Comparison of ENCODE assay signal across 27 mouse cellular contexts in genomic region chr5:30444327-30444895, GRCm38 (mm10). TPM values are rescaled to one million over a fixed set of nuclear protein-coding genes. Genes with fewer than 3 reads are reported as not detected.
DNase-seq lines count a peak whose midpoint lies in the region; ATAC-seq lines count a peak whose summit lies in the region.
"Had no signal": no experiment of that assay in that cellular context is flagged by ENCODE, and none has a peak within 500 bp of the region (broad histone marks: within the 10 kb centered on the region; RNA-seq: fewer than 3 reads in every experiment).

No protein-coding gene starts in this region.

- no peaks in the 10 kb centered on the region for H3K9me3 ChIP-seq in hindbrain, embryonic 13.5 days
- H3K9me3 ChIP-seq in hindbrain, embryonic 11.5 days (ENCODE audit: control insufficient read depth, low read length) = no peaks in the 10 kb centered on the region
- H3K9me3 ChIP-seq in midbrain, embryonic 13.5 days = no peaks in the 10 kb centered on the region
- H3K9me3 ChIP-seq in midbrain, embryonic 10.5 days (replicated peaks) = no peaks in the 10 kb centered on the region
- H3K9me3 ChIP-seq in hindbrain, embryonic 16.5 days (ENCODE audit: control insufficient read depth, low read length) = no peaks in the 10 kb centered on the region; the same call in 1 of the 2 replicates
- H3K9me3 ChIP-seq in neural tube, embryonic 14.5 days (ENCODE audit: control insufficient read depth, low read length) = no peaks in the 10 kb centered on the region
- H3K9me3 ChIP-seq: embryonic facial prominence, embryonic 12.5 days; embryonic facial prominence, embryonic 15.5 days; G1E; heart, embryonic 10.5 days; heart, embryonic 13.5 days; intestine, embryonic 15.5 days had no signal

- H3K27ac ChIP-seq in hindbrain, embryonic 13.5 days = peak overlapping the region; percentile 19; the same call in 1 of the 2 replicates
- H3K27ac ChIP-seq in hindbrain, embryonic 11.5 days (ENCODE audit: low read depth, low read length) = no peak overlapping the region
- H3K27ac ChIP-seq in midbrain, embryonic 13.5 days = peak overlapping the region; percentile 60; the same call in 1 of the 2 replicates
- no peak overlapping the region for H3K27ac ChIP-seq in midbrain, embryonic 10.5 days (replicated peaks)
- no peak overlapping the region for H3K27ac ChIP-seq in hindbrain, embryonic 16.5 days (ENCODE audit: low read depth, low read length)
- peak overlapping the region; percentile 17; the same call in 1 of the 2 replicates for H3K27ac ChIP-seq in neural tube, embryonic 14.5 days (ENCODE audit: low read depth, low read length)
- H3K27ac ChIP-seq: embryonic facial prominence, embryonic 12.5 days; embryonic facial prominence, embryonic 15.5 days; heart, adult 2 months; heart, embryonic 10.5 days; heart, embryonic 13.5 days; intestine, embryonic 15.5 days had no signal

- WGBS in hindbrain, embryonic 13.5 days = 70% methylated on average over 13 of the region's 13 CpGs
- 86% methylated on average over 13 of the region's 13 CpGs for WGBS in hindbrain, embryonic 11.5 days
- 80% methylated on average over 13 of the region's 13 CpGs for WGBS in midbrain, embryonic 13.5 days
- WGBS in midbrain, embryonic 10.5 days = 88% methylated on average over 13 of the region's 13 CpGs
- WGBS in hindbrain, embryonic 16.5 days = 65% methylated on average over 13 of the region's 13 CpGs
- WGBS in neural tube, embryonic 14.5 days = 56% methylated on average over 13 of the region's 13 CpGs

- H3K27me3 ChIP-seq in hindbrain, embryonic 13.5 days = no peaks in the 10 kb centered on the region
- no peaks in the 10 kb centered on the region for H3K27me3 ChIP-seq in hindbrain, embryonic 11.5 days (ENCODE audit: control insufficient read depth, insufficient read depth, low read length)
- 0 out of 2 replicates have a peak, but pooled peaks cover 3% of the 10 kb centered on the region for H3K27me3 ChIP-seq in midbrain, embryonic 13.5 days
- no peaks in the 10 kb centered on the region for H3K27me3 ChIP-seq in midbrain, embryonic 10.5 days (ENCODE audit: low read depth, poor library complexity, severe bottlenecking)
- no peaks in the 10 kb centered on the region for H3K27me3 ChIP-seq in hindbrain, embryonic 16.5 days (replicated peaks; ENCODE audit: control insufficient read depth, insufficient read depth, low read length)
- H3K27me3 ChIP-seq in neural tube, embryonic 14.5 days (ENCODE audit: control insufficient read depth, insufficient read depth, low read length) = no peaks in the 10 kb centered on the region
- H3K27me3 ChIP-seq: embryonic facial prominence, embryonic 12.5 days; embryonic facial prominence, embryonic 15.5 days; intestine, embryonic 15.5 days had no signal

- no peak overlapping the region for H3K9ac ChIP-seq in hindbrain, embryonic 13.5 days
- no peak overlapping the region for H3K9ac ChIP-seq in hindbrain, embryonic 11.5 days (ENCODE audit: low read depth, low read length)
- no peak overlapping the region for H3K9ac ChIP-seq in midbrain, embryonic 13.5 days (replicated peaks)
- H3K9ac ChIP-seq in hindbrain, embryonic 16.5 days (ENCODE audit: low read depth, low read length) = no peak overlapping the region
- no peak overlapping the region for H3K9ac ChIP-seq in neural tube, embryonic 14.5 days (replicated peaks; ENCODE audit: low read depth, low read length)
- H3K9ac ChIP-seq: embryonic facial prominence, embryonic 12.5 days; embryonic facial prominence, embryonic 15.5 days; heart, embryonic 13.5 days; intestine, embryonic 15.5 days had no signal

- no peak overlapping the region for H3K4me2 ChIP-seq in hindbrain, embryonic 13.5 days
- no peak overlapping the region for H3K4me2 ChIP-seq in hindbrain, embryonic 11.5 days (replicated peaks; ENCODE audit: low read depth, low read length)
- no peak overlapping the region for H3K4me2 ChIP-seq in midbrain, embryonic 13.5 days (replicated peaks)
- no peak overlapping the region for H3K4me2 ChIP-seq in hindbrain, embryonic 16.5 days (ENCODE audit: low read length)
- no peak overlapping the region for H3K4me2 ChIP-seq in neural tube, embryonic 14.5 days (ENCODE audit: low read depth, low read length)
- H3K4me2 ChIP-seq: embryonic facial prominence, embryonic 12.5 days; embryonic facial prominence, embryonic 15.5 days; heart, embryonic 13.5 days; intestine, embryonic 15.5 days had no signal

- 0 out of 2 replicates have a peak, but pooled peaks cover 3% of the 10 kb centered on the region for H3K4me1 ChIP-seq in hindbrain, embryonic 13.5 days (replicated peaks)
- no peaks in the 10 kb centered on the region for H3K4me1 ChIP-seq in hindbrain, embryonic 11.5 days (replicated peaks; ENCODE audit: control insufficient read depth, insufficient read depth, low read length)
- H3K4me1 ChIP-seq in midbrain, embryonic 13.5 days (replicated peaks) = peaks cover 6% of the 10 kb centered on the region; the same call in 1 of the 2 replicates
- H3K4me1 ChIP-seq in midbrain, embryonic 10.5 days = no peaks in the 10 kb centered on the region
- no peaks in the 10 kb centered on the region for H3K4me1 ChIP-seq in hindbrain, embryonic 16.5 days (ENCODE audit: control insufficient read depth, insufficient read depth, low read depth, low read length)
- H3K4me1 ChIP-seq in neural tube, embryonic 14.5 days (ENCODE audit: control insufficient read depth, insufficient read depth, low read length) = no peaks in the 10 kb centered on the region
- H3K4me1 ChIP-seq: embryonic facial prominence, embryonic 12.5 days; embryonic facial prominence, embryonic 15.5 days; heart, embryonic 10.5 days; heart, embryonic 13.5 days; intestine, embryonic 15.5 days had no signal

- no peak for DNase-seq in hindbrain, embryonic 11.5 days (ENCODE audit: low spot score)
- DNase-seq in midbrain, embryonic 10.5 days (ENCODE audit: low spot score) = no peak
- no peak for DNase-seq in layer of hippocampus, adult 9-10 months (ENCODE audit: low spot score)
- DNase-seq: adrenal gland, postnatal 10 days; adrenal gland, postnatal 36 days; B cell, adult 2 months; cerebellum, adult 18-20 months; cerebellum, adult 9-10 months; cerebellum, postnatal 14 days; gastrocnemius, postnatal 10 days; gastrocnemius, postnatal 36 days; heart, adult 2 months; heart, postnatal 14 days; heart, postnatal 4 days had no signal

- H3K36me3 ChIP-seq in hindbrain, embryonic 13.5 days = no peaks in the 10 kb centered on the region
- no peaks in the 10 kb centered on the region for H3K36me3 ChIP-seq in hindbrain, embryonic 11.5 days (ENCODE audit: control insufficient read depth, insufficient read depth, low read length)
- H3K36me3 ChIP-seq in midbrain, embryonic 13.5 days = no peaks in the 10 kb centered on the region
- no peaks in the 10 kb centered on the region for H3K36me3 ChIP-seq in midbrain, embryonic 10.5 days
- no peaks in the 10 kb centered on the region for H3K36me3 ChIP-seq in hindbrain, embryonic 16.5 days (ENCODE audit: control insufficient read depth, insufficient read depth, low read length)
- H3K36me3 ChIP-seq in neural tube, embryonic 14.5 days (ENCODE audit: control insufficient read depth, insufficient read depth, low read length) = no peaks in the 10 kb centered on the region
- H3K36me3 ChIP-seq: embryonic facial prominence, embryonic 12.5 days; embryonic facial prominence, embryonic 15.5 days; G1E; heart, embryonic 10.5 days; heart, embryonic 13.5 days; intestine, embryonic 15.5 days had no signal

- ATAC-seq in hindbrain, embryonic 13.5 days (ENCODE audit: low FRiP score) = no peak
- ATAC-seq in hindbrain, embryonic 11.5 days (ENCODE audit: low FRiP score) = no peak
- ATAC-seq in midbrain, embryonic 13.5 days = no peak
- ATAC-seq in hindbrain, embryonic 16.5 days = peak; percentile 76
- ATAC-seq in neural tube, embryonic 14.5 days (ENCODE audit: low read depth) = peak; percentile 51; the same call in 1 of the 2 replicates
- ATAC-seq: forebrain, embryonic 16.5 days; intestine, embryonic 15.5 days; Patski had no signal

- H3K4me3 ChIP-seq in hindbrain, embryonic 13.5 days = no peak overlapping the region
- H3K4me3 ChIP-seq in hindbrain, embryonic 11.5 days (ENCODE audit: low read depth, low read length) = no peak overlapping the region
- no peak overlapping the region for H3K4me3 ChIP-seq in midbrain, embryonic 13.5 days (replicated peaks)
- no peak overlapping the region for H3K4me3 ChIP-seq in midbrain, embryonic 10.5 days
- H3K4me3 ChIP-seq in hindbrain, embryonic 16.5 days (ENCODE audit: low read length) = no peak overlapping the region
- H3K4me3 ChIP-seq in neural tube, embryonic 14.5 days (ENCODE audit: low read depth, low read length) = no peak overlapping the region
- H3K4me3 ChIP-seq: embryonic facial prominence, embryonic 12.5 days; embryonic facial prominence, embryonic 15.5 days; heart, adult 2 months; heart, embryonic 10.5 days; heart, embryonic 13.5 days; intestine, embryonic 15.5 days had no signal

RNA-seq across cellular contexts. Expression of gene Otof, which starts 17.3 kb away (rescaled TPM):
- 1.9 and 2.2 TPM in 2 replicates for polyA plus RNA-seq in hindbrain, embryonic 13.5 days (2015; fragmentation: Nextera tagmentation; extraction: Ambion mirVana)
- 0.12 and 0.17 TPM in 2 replicates for polyA plus RNA-seq in hindbrain, embryonic 11.5 days (2014; fragmentation: Nextera tagmentation; extraction: Ambion mirVana)
- 1.2 and 1.6 TPM in 2 replicates for polyA plus RNA-seq in midbrain, embryonic 13.5 days (2015; fragmentation: Nextera tagmentation; extraction: Ambion mirVana)
- polyA plus RNA-seq in midbrain, embryonic 10.5 days (2016; fragmentation: Nextera tagmentation; extraction: Ambion mirVana) = 0.05 and 0.29 TPM in 2 replicates
- polyA plus RNA-seq in hindbrain, embryonic 16.5 days (2015; fragmentation: Nextera tagmentation; extraction: Ambion mirVana) = 7.7 and 8.8 TPM in 2 replicates
- polyA plus RNA-seq in neural tube, embryonic 14.5 days (2014; fragmentation: Nextera tagmentation; extraction: Ambion mirVana) = 2.5 and 5.8 TPM in 2 replicates
- polyA plus RNA-seq: G1E, Patski had no signal

RNA-seq across cellular contexts. Expression of gene 1700001C02Rik, which starts 21.4 kb away (rescaled TPM):
- 1.1 and 1.7 TPM in 2 replicates for polyA plus RNA-seq in hindbrain, embryonic 13.5 days (2015; fragmentation: Nextera tagmentation; extraction: Ambion mirVana)
- 0.28 and 1.1 TPM in 2 replicates for polyA plus RNA-seq in hindbrain, embryonic 11.5 days (2014; fragmentation: Nextera tagmentation; extraction: Ambion mirVana)
- 0.48 TPM in 1 of 2 replicates, not detected in the other for polyA plus RNA-seq in midbrain, embryonic 13.5 days (2015; fragmentation: Nextera tagmentation; extraction: Ambion mirVana)
- polyA plus RNA-seq in midbrain, embryonic 10.5 days (2016; fragmentation: Nextera tagmentation; extraction: Ambion mirVana) = not detected in 2 replicates
- 1.8 and 1.9 TPM in 2 replicates for polyA plus RNA-seq in hindbrain, embryonic 16.5 days (2015; fragmentation: Nextera tagmentation; extraction: Ambion mirVana)
- polyA plus RNA-seq in neural tube, embryonic 14.5 days (2014; fragmentation: Nextera tagmentation; extraction: Ambion mirVana) = 0.54 and 0.70 TPM in 2 replicates
- polyA plus RNA-seq: embryonic facial prominence, embryonic 12.5 days; forebrain, embryonic 11.5 days; G1E; heart, embryonic 10.5 days; heart, embryonic 13.5 days; intestine, embryonic 15.5 days; Patski had no signal

Comparison
In these comparisons a context has a peak if more than half of its experiments do, and no peak if none do; other contexts are left out.
1. ATAC-seq: peak in hindbrain, embryonic 16.5 days (single experiment) and neural tube, embryonic 14.5 days (single experiment); none in hindbrain, embryonic 13.5 days (single experiment), hindbrain, embryonic 11.5 days (single experiment) and midbrain, embryonic 13.5 days (single experiment).
2. H3K27ac ChIP-seq: peak in hindbrain, embryonic 13.5 days (single experiment), midbrain, embryonic 13.5 days (single experiment) and neural tube, embryonic 14.5 days (single experiment); none in hindbrain, embryonic 11.5 days (single experiment), midbrain, embryonic 10.5 days (single experiment) and hindbrain, embryonic 16.5 days (single experiment).